Mouse (Mus musculus) telencephalon, adult 2 months (tissue): ENCODE data around the gene Gm3233.
"Not testable (repeated sequence)": the region's sequence is repeated elsewhere in the genome, so short reads cannot be mapped to it uniquely, and the experiment has no call there.

Experiments
- DNase-seq: peaks from one replicate; pipeline ENCODE4 v3.0.0-alpha.2; 2011; ENCODE audit warnings: low read depth, low spot score

Gm3233 gene

GRCm38 (mm10) chr10:77728280-77728679, 31.2 kb downstream of the Gm3233 start:
- DNase-seq, result no peak

GRCm38 (mm10) chr10:77726186-77726585, 33.3 kb downstream of the Gm3233 start, which contains the start of gene Gm10100:
Gene Gm10100 (plus strand): TSS chr10:77726486.
- no peak for DNase-seq

- DNase-seq, result no peak
Observed at GRCm38 (mm10) chr10:77724855-77725254, 34.6 kb downstream of the Gm3233 start.

DNA sequence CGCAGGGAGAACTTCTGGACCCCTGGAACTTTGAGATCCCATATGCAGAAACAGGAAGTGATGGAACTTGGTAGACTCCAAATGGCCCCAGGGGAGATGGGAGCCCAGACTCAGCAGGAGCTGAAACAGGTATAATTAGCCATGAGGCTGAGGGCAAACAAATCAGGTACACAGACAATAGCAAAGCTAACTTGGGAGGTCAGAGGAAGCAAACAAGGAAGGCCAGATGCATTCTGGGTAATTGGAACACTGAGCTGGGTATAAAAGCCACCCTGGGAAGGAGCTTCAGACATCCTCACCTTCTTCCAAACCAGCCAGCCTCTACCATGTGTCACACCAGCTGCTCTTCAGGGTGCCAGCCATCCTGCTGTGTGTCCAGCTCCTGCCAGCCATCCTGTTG, 39.2 kb downstream of the Gm3233 start, which contains the start of gene Krtap12-1:
Gene Krtap12-1 (plus strand): TSS at position 301 of the 400 bp plus-strand sequence.
- DNase-seq, result not testable (repeated sequence)

DNA sequence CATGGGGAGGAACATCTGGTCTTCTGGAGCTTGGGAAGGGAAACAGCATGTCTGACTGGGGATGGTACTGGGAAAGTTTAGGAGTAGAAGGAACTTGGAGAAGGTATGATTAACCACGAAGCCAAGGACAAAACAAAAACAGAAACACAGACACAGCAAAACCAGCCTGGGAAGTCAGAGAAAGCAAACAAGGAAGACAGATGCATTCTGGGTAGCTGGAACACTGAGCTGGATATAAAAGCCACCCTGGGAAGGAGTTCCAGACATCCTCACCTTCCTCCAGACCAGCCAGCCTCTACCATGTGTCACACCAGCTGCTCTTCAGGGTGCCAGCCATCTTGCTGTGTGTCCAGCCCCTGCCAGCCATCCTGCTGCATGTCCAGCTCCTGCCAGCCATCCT, 44.0 kb downstream of the Gm3233 start, which contains the start of gene Gm10142:
Gene Gm10142 (plus strand): TSS at position 301 of the 400 bp plus-strand sequence.
- DNase-seq, result no peak

DNA sequence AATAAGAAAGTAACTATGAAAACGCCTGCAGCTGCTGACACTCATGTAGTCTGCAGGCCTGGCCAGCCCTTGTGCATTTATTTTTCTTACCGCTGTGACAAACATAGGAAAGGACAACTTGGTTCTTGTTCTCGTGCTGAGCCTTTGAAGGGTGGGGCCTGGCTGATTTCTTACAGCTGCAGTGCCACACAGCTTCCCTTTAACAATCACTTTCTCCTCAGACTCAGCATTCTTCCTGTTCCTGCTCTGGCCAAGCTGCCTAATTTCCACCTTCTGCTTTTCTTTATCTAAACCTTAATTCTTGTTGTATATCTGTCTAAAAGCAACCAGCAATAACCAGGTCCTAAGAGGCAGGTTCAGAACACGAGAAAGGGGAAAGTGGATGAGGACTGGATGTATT, 45.7 kb downstream of the Gm3233 start:
- DNase-seq, result no peak

GRCm38 (mm10) chr10:77711157-77711556, 48.3 kb downstream of the Gm3233 start, which contains the start of gene Gm10024:
Gene Gm10024 (plus strand): TSS chr10:77711457.
- not testable (repeated sequence) for DNase-seq

DNA sequence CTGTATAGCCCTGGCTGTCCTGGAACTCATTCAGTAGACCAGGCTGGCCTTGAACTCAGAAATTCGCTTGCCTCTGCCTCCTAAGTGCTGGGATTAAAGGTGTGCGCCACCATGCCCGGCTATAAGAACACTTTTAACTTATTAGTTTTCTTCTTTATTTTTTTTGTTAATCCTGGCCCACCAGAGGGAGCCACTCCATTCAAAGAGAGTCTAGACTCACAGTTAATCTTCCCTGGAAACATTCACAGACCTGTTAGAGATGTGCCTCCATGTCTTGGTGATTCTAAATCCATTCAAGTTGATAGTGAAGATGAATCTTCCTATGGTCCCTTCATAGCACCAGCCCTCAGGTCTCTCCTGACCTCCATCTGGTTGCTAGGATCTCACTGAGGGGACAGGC, 49.7 kb downstream of the Gm3233 start:
- no peak for DNase-seq
